In the genomic region with DNA sequence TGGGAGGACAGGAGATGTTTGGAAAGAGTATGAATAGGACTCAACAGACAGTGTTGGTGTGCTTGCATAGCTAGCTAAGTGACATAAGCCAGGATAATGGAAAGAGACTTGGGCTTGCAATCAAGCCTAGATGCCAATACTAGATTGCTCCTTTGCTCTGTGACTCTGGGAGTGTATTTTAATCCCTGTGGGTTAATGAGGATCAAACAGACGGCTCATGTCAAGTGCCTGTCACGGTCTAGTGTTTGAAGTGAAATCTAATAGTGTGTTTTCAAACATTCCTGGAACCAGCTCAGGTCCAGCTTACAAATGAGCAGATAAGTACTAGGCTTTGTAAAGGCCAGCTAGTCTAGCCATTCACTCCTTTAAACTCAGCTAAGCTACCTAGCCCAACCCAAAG, we compare ENCODE assay signal across 22 mouse cellular contexts.
DNase-seq lines count a peak whose midpoint lies in the region; ATAC-seq lines count a peak whose summit lies in the region.
"Had no signal": no experiment of that assay in that cellular context is flagged by ENCODE, and none has a peak within 500 bp of the region (broad histone marks: within the 10 kb centered on the region; RNA-seq: fewer than 3 reads in every experiment).

No protein-coding gene starts in this region.

- DNase-seq in kidney, postnatal 4 days, result no peak
- DNase-seq in lung, postnatal 25 days (ENCODE audit: low spot score), result no peak
- DNase-seq in lung, postnatal 14 days, result peak; percentile 14
- DNase-seq: adrenal gland, adult 2 months; adrenal gland, postnatal 14 days; cerebellum, adult 11 months; cerebellum, adult 2 months; cerebellum, adult 9-11 months; cerebellum, postnatal 25 days; gastrocnemius, postnatal 25 days; heart, adult 18-20 months; heart, postnatal 14 days; heart, postnatal 4 days had no signal

- no peak overlapping the region for H3K9ac ChIP-seq in kidney, embryonic 16.5 days (replicated peaks; ENCODE audit: low read length)
- H3K9ac ChIP-seq in lung, embryonic 16.5 days (ENCODE audit: low read length), result no peak overlapping the region
- H3K9ac ChIP-seq in midbrain, embryonic 13.5 days (replicated peaks), result no peak overlapping the region
- H3K9ac ChIP-seq: embryonic facial prominence, embryonic 12.5 days; embryonic facial prominence, embryonic 15.5 days; heart, embryonic 13.5 days; hindbrain, embryonic 14.5 days had no signal

- no peaks in the 10 kb centered on the region for H3K4me1 ChIP-seq in kidney, embryonic 16.5 days (ENCODE audit: insufficient read depth, low read length)
- no peaks in the 10 kb centered on the region for H3K4me1 ChIP-seq in lung, embryonic 16.5 days (replicated peaks; ENCODE audit: control insufficient read depth, insufficient read depth, low read length)
- no peaks in the 10 kb centered on the region for H3K4me1 ChIP-seq in midbrain, embryonic 13.5 days (replicated peaks)
- H3K4me1 ChIP-seq: embryonic facial prominence, embryonic 12.5 days; embryonic facial prominence, embryonic 15.5 days; heart, embryonic 13.5 days had no signal

- no peaks in the 10 kb centered on the region for H3K9me3 ChIP-seq in kidney, embryonic 16.5 days (ENCODE audit: low read length)
- no peaks in the 10 kb centered on the region for H3K9me3 ChIP-seq in lung, embryonic 16.5 days (ENCODE audit: control insufficient read depth, low read length)
- H3K9me3 ChIP-seq in midbrain, embryonic 13.5 days, result no peaks in the 10 kb centered on the region
- H3K9me3 ChIP-seq: embryonic facial prominence, embryonic 12.5 days; embryonic facial prominence, embryonic 15.5 days; heart, embryonic 13.5 days had no signal

- no peak overlapping the region for H3K4me3 ChIP-seq in kidney, embryonic 16.5 days (ENCODE audit: low read length)
- no peak overlapping the region for H3K4me3 ChIP-seq in lung, embryonic 16.5 days (ENCODE audit: low read length)
- no peak overlapping the region for H3K4me3 ChIP-seq in midbrain, embryonic 13.5 days (replicated peaks)
- H3K4me3 ChIP-seq: embryonic facial prominence, embryonic 12.5 days; embryonic facial prominence, embryonic 15.5 days; heart, embryonic 13.5 days had no signal

- peak; percentile 63; the same call in 1 of the 2 replicates for ATAC-seq in kidney, embryonic 16.5 days (ENCODE audit: low FRiP score, low TSS enrichment)
- 0 out of 2 replicates have a peak, but pooled peaks have one; percentile 28 for ATAC-seq in lung, embryonic 16.5 days (ENCODE audit: low read depth)
- ATAC-seq in midbrain, embryonic 13.5 days, result no peak
- ATAC-seq: CD4-positive, CD25-positive, alpha-beta regulatory T cell, adult 4 months; forebrain, embryonic 14.5 days had no signal

- H3K27me3 ChIP-seq in kidney, embryonic 16.5 days (ENCODE audit: insufficient read depth, low read length), result no peaks in the 10 kb centered on the region
- no peaks in the 10 kb centered on the region for H3K27me3 ChIP-seq in lung, embryonic 16.5 days (ENCODE audit: control insufficient read depth, insufficient read depth, low read depth, low read length)
- H3K27me3 ChIP-seq in midbrain, embryonic 13.5 days, result no peaks in the 10 kb centered on the region
- H3K27me3 ChIP-seq: embryonic facial prominence, embryonic 12.5 days; embryonic facial prominence, embryonic 15.5 days; heart, embryonic 13.5 days had no signal

- no peaks in the 10 kb centered on the region for H3K36me3 ChIP-seq in kidney, embryonic 16.5 days (ENCODE audit: insufficient read depth, low read length)
- H3K36me3 ChIP-seq in lung, embryonic 16.5 days (ENCODE audit: control insufficient read depth, insufficient read depth, low read length), result no peaks in the 10 kb centered on the region
- H3K36me3 ChIP-seq in midbrain, embryonic 13.5 days, result no peaks in the 10 kb centered on the region
- H3K36me3 ChIP-seq: embryonic facial prominence, embryonic 12.5 days; embryonic facial prominence, embryonic 15.5 days; heart, embryonic 13.5 days had no signal

- WGBS in kidney, embryonic 16.5 days, result 24% methylated on average over 2 of the region's 2 CpGs
- 39% methylated on average over 2 of the region's 2 CpGs for WGBS in lung, embryonic 16.5 days
- 48% methylated on average over 2 of the region's 2 CpGs for WGBS in midbrain, embryonic 13.5 days

- H3K27ac ChIP-seq in kidney, embryonic 16.5 days (ENCODE audit: low read length), result no peak overlapping the region
- no peak overlapping the region for H3K27ac ChIP-seq in lung, embryonic 16.5 days (ENCODE audit: low read length)
- no peak overlapping the region for H3K27ac ChIP-seq in midbrain, embryonic 13.5 days
- H3K27ac ChIP-seq: embryonic facial prominence, embryonic 12.5 days; embryonic facial prominence, embryonic 15.5 days; heart, embryonic 13.5 days; hindbrain, embryonic 14.5 days had no signal

- no peak overlapping the region for H3K4me2 ChIP-seq in kidney, embryonic 16.5 days (replicated peaks; ENCODE audit: low read depth, low read length)
- no peak overlapping the region for H3K4me2 ChIP-seq in lung, embryonic 16.5 days (ENCODE audit: low read depth, low read length)
- no peak overlapping the region for H3K4me2 ChIP-seq in midbrain, embryonic 13.5 days (replicated peaks)
- H3K4me2 ChIP-seq: embryonic facial prominence, embryonic 12.5 days; embryonic facial prominence, embryonic 15.5 days; heart, embryonic 13.5 days; hindbrain, embryonic 14.5 days had no signal
